Mouse (Mus musculus) G1E (cell line): ENCODE results near the gene Daam2. TPM values are rescaled to one million over a fixed set of nuclear protein-coding genes. Genes with fewer than 3 reads are reported as not detected.

Experiments used
- ATAC-seq: 2 replicates; pipeline ENCODE4 v1.8.0; 2016; ENCODE audit warnings: mild to moderate bottlenecking; ENCODE audit not compliant: insufficient number of reproducible peaks, poor library complexity, low FRiP score, severe bottlenecking; ENCODE audit errors: extremely low read depth
- DNase-seq: peaks from one replicate; pipeline ENCODE4 v3.0.0; 2012; ENCODE audit warnings: low spot score
- H3K27me3 ChIP-seq: 2 replicates; pipeline ENCODE4 v1.6.1; 2012; ENCODE audit warnings: mild to moderate bottlenecking, low read length, inconsistent platforms; ENCODE audit not compliant: insufficient read depth
- H3K36me3 ChIP-seq: replicated peaks from 2 replicates; pipeline ENCODE3; 2012; ENCODE audit warnings: mild to moderate bottlenecking, inconsistent platforms
- H3K4me1 ChIP-seq: 2 replicates; pipeline ENCODE4 v1.6.1; 2012; ENCODE audit warnings: low read depth, low read length, inconsistent platforms, mixed read lengths; ENCODE audit not compliant: insufficient read depth
- H3K4me3 ChIP-seq: 2 replicates; pipeline ENCODE4 v1.5.1; 2012; ENCODE audit warnings: low read depth, mild to moderate bottlenecking, inconsistent platforms, low read length, moderate library complexity, mixed read lengths
- H3K9me3 ChIP-seq: replicated peaks from 2 replicates; pipeline ENCODE4 v1.6.1; 2012; ENCODE audit warnings: inconsistent platforms
- CTCF ChIP-seq: IDR thresholded peaks from 2 replicates; pipeline ENCODE4 v1.5.1; 2012; ENCODE audit warnings: low read depth, low read length, inconsistent platforms, mixed read lengths
- GATA1 ChIP-seq: IDR thresholded peaks from 2 replicates; pipeline ENCODE4 v1.6.1; 2012; ENCODE audit warnings: borderline replicate concordance, low read length, inconsistent platforms, mixed read lengths
- GATA2 ChIP-seq: IDR thresholded peaks from 2 replicates; pipeline ENCODE4 v1.6.1; 2012; ENCODE audit warnings: low read depth, low read length, inconsistent platforms, borderline replicate concordance
- POLR2AphosphoS5 ChIP-seq: IDR thresholded peaks from 2 replicates; pipeline ENCODE4 v1.6.1; 2012; ENCODE audit warnings: low read depth, low read length, inconsistent platforms; ENCODE audit not compliant: insufficient replicate concordance
- TAL1 ChIP-seq: conservative IDR thresholded peaks from 2 replicates; pipeline ENCODE4 v1.6.1; 2012; ENCODE audit warnings: low read depth, low read length, inconsistent platforms, mixed read lengths
- polyA plus RNA-seq: library from polyadenylated mRNA; stranded (reverse); fragments of >175 nt; gene quantifications from 2 replicates; pipeline ENCODE4 v1.2.3, GENCODE M21; 2012
- total RNA-seq, 2 experiments: library from RNA; stranded (forward) in 1 of 2; stranded (reverse) in 1 of 2; fragments of 200-1000 nt in 1 of 2; fragments of >200 nt in 1 of 2; fragmentation: Nextera tagmentation in 1 of 2; gene quantifications; 2 replicates each; pipeline ENCODE4 v1.2.3; 2014 to 2017

Daam2 gene
- total and polyA plus RNA-seq, 3 experiments: 0.05 TPM; not detected in 2

DNA sequence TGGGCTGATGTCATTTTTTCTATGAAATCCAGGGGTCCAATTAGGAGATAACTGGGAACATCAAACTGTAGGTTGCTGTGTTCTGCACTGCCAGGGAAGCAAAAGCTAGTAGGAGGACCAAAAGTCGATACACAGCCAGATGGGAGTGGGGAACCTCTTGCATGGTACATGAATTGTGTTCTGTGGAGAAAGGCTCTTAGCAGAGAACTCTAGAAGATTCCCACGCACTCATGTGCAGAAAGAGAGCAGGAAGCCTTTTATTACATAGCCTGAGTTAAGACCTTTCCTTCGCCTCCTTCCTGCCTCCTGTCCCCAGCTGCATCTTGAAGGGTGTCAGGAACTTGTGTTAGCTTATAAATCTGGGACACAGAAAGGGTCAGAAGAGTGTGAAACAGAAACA lies 82.3 kb downstream of the Daam2 start:
- DNase-seq: no peak
- Histone ChIP-seq H3K27me3 (no peaks in the 10 kb centered on the region; the same call in 1 of the 2 replicates), H3K4me3 (no peak overlapping the region), H3K36me3 (no peaks in the 10 kb centered on the region), H3K9me3 (peaks cover 18% of the 10 kb centered on the region), H3K4me1 (no peaks in the 10 kb centered on the region)
- TF ChIP-seq TAL1 (no peak), CTCF (no peak), GATA1 (no peak), GATA2 (no peak), POLR2AphosphoS5 (no peak)
- no peak for ATAC-seq

DNA sequence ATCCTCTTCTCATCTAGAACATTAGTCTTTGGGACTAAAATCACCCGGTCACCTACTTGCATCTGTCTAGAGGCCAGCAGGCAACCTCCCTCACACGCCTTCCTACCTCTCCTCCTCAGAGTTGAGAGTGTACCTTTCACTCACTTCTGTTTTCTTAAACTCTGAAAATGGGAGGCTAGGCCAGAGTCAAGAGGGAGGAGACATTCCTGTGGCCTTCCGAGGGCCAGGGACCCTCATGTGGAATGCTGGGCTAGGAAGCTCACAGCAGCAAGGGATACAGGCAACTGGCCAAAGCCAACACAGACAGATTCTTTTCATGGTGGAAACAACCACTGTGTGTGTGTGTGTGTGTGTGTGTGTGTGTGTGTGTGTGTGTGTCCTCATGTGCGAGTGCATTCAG lies 86.8 kb downstream of the Daam2 start:
- Histone ChIP-seq H3K27me3 (no peaks in the 10 kb centered on the region; the same call in 1 of the 2 replicates), H3K4me1 (no peaks in the 10 kb centered on the region), H3K36me3 (no peaks in the 10 kb centered on the region), H3K4me3 (no peak overlapping the region), H3K9me3 (peaks cover 15% of the 10 kb centered on the region)
- ATAC-seq (no peak), DNase-seq (no peak)
- TF ChIP-seq GATA2 (no peak), CTCF (no peak), POLR2AphosphoS5 (no peak), GATA1 (no peak)

DNA sequence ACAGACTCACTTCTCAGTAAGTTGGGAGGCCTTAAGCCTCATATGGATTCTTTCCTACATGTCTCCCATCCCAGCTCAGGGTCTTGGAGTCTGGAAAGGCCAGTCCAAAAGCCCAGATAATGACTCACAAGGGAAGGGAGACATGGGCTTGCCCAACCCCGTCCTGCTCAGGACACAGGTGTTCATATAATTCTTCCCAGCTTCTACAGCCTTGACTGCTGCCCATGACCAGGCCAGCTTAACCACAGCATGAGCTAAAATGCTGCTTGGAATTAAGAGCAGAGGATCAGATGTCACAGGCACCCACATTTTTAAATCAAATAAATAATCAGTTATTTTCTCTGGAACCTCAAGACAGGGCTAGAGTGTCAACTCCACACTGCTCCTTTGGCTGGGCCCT lies 89.0 kb downstream of the Daam2 start:
- DNase-seq: no peak
- H3K27me3 ChIP-seq: no peaks in the 10 kb centered on the region; the same call in 1 of the 2 replicates
- no peak overlapping the region for H3K4me3 ChIP-seq
- H3K4me1 ChIP-seq: no peaks in the 10 kb centered on the region
- TF ChIP-seq GATA1: no peak
- no peak for TF ChIP-seq TAL1
- TF ChIP-seq GATA2: no peak
- TF ChIP-seq POLR2AphosphoS5: no peak
- no peak for TF ChIP-seq CTCF
- no peaks in the 10 kb centered on the region for H3K36me3 ChIP-seq
- no peak for ATAC-seq
- peaks cover 8% of the 10 kb centered on the region for H3K9me3 ChIP-seq

DNA sequence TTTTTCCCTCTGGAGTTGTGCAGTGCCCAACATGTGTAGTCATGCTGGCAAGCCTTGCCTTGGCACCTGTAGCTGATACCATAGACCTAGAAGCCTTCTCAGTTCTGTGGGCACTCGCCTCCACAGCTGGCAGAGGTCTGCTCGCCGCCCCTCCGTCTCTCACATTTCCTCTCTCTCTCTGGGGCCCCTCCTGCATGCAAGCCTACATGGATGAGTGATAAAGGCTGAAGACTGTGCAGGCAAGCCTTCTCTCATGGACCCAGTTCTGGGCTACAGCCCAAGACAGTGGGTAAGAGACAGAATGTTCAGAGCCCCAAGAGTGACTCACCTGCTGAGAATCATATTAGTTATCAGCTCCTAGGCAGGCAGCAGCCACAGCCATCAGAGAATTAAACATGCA lies 90.1 kb downstream of the Daam2 start:
- no peaks in the 10 kb centered on the region for H3K36me3 ChIP-seq
- no peak for ATAC-seq
- DNase-seq: no peak
- H3K9me3 ChIP-seq: no peaks in the 10 kb centered on the region; the same call in 1 of the 2 replicates
- no peak overlapping the region for H3K4me3 ChIP-seq
- no peaks in the 10 kb centered on the region; the same call in 1 of the 2 replicates for H3K27me3 ChIP-seq
- H3K4me1 ChIP-seq: no peaks in the 10 kb centered on the region
- TF ChIP-seq GATA2 (no peak), CTCF (no peak), TAL1 (no peak), POLR2AphosphoS5 (no peak), GATA1 (no peak)

DNA sequence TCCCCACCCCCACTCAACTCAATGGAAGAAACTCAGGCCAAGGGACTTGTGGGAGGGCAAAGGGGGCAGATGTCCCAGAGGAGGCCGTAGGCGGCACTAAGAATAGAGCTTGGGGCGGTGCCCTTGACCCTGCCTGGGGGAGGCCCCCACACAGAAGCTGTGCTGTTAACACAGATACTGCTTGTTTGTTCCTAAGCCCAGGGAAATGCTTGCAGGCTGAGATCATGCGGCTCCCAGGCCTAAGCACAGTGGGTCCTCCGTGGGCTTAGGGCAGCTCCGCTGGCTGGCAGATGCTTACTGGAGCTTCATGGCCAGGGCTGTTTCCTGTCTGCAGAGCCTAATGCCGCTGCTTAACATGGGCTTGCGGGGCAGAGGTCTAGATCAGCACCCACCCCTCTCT lies 91.5 kb downstream of the Daam2 start:
- no peak overlapping the region for H3K4me3 ChIP-seq
- ATAC-seq: no peak
- no peaks in the 10 kb centered on the region for H3K4me1 ChIP-seq
- H3K9me3 ChIP-seq: no peaks in the 10 kb centered on the region; the same call in 1 of the 2 replicates
- H3K27me3 ChIP-seq: no peaks in the 10 kb centered on the region; the same call in 1 of the 2 replicates
- no peaks in the 10 kb centered on the region for H3K36me3 ChIP-seq
- DNase-seq: no peak
- TF ChIP-seq POLR2AphosphoS5 (no peak), GATA1 (no peak), GATA2 (no peak), CTCF (no peak), TAL1 (no peak)

DNA sequence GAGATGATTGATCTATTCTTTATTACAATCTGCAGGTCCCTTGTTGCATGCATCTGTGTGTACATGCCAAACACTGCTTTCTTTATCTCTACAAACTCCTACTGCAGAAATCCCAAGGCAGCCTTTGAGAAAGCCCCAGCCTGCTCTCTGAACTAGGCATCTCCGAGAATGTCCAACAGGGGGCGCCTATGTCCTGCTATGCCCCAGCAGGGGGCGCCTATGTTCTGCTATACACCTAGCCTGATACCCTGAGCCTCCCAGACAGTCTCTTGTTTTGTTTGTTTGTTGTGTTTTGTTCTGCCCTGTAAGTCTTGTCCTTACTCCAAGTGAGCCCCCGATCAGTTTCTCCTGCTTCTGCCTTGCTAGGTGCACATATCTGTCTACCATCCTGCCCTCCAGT lies 95.9 kb downstream of the Daam2 start:
- Histone ChIP-seq H3K9me3 (no peaks in the 10 kb centered on the region; the same call in 1 of the 2 replicates), H3K36me3 (no peaks in the 10 kb centered on the region), H3K4me1 (no peaks in the 10 kb centered on the region), H3K27me3 (peaks cover 4% of the 10 kb centered on the region; the same call in 1 of the 2 replicates), H3K4me3 (no peak overlapping the region)
- DNase-seq: no peak
- no peak for TF ChIP-seq POLR2AphosphoS5
- no peak for TF ChIP-seq TAL1
- no peak for TF ChIP-seq GATA2
- TF ChIP-seq CTCF: peak; percentile 21; the same call in 1 of the 2 replicates
- no peak for TF ChIP-seq GATA1
- no peak for ATAC-seq
